Mouse (Mus musculus) forebrain, embryonic 14.5 days (tissue): ENCODE data around the gene Armcx6. TPM values are rescaled to one million over a fixed set of nuclear protein-coding genes. Genes with fewer than 3 reads are reported as not detected.

ENCODE experiments used
- microRNA-seq: library from miRNA; unstranded; fragments of <30 nt; microRNA quantifications from one replicate; pipeline ENCODE4, GENCODE M21; 2016
- polyA plus RNA-seq: library from polyadenylated mRNA; unstranded; fragments of >200 nt; fragmentation: Nextera tagmentation; extraction: Ambion mirVana; gene quantifications from 2 replicates; pipeline ENCODE4 v1.2.1, GENCODE M21; 2014

Gene Armcx6
- polyA plus RNA-seq, 1 experiment from 2014 or later: 25.7 TPM

Small RNA genes lying within 50 kb of the gene (microRNA-seq; reads per million reads assigned to microRNA genes)
- gene Mir7093: not detected

Other genes with a start within 250 kb of the Armcx6 start
- 53.8 and 55.2 TPM in 2 replicates for gene Timm8a1, start 209.6 kb downstream of the Armcx6 start, polyA plus RNA-seq
- gene Btk, start 167.8 kb downstream of the Armcx6 start, polyA plus RNA-seq: 0.28 and 0.31 TPM in 2 replicates
- 236 and 310 TPM in 2 replicates for gene Rpl36a, start 165.8 kb downstream of the Armcx6 start, polyA plus RNA-seq
- gene Gla, start 150.3 kb downstream of the Armcx6 start, polyA plus RNA-seq: 2.3 and 3.0 TPM in 2 replicates
- 108 and 109 TPM in 2 replicates for gene Hnrnph2, start 150.2 kb downstream of the Armcx6 start, polyA plus RNA-seq
- 6.0 and 6.2 TPM in 2 replicates for gene Armcx4, start 64.9 kb downstream of the Armcx6 start, polyA plus RNA-seq
- 37.0 and 53.3 TPM in 2 replicates for gene Armcx1, start 33.5 kb downstream of the Armcx6 start, polyA plus RNA-seq
- 70.3 and 79.9 TPM in 2 replicates for gene Armcx3, start 5.2 kb upstream of the Armcx6 start, polyA plus RNA-seq
- 72.1 and 73.4 TPM in 2 replicates for gene Armcx2, start 57.8 kb upstream of the Armcx6 start, polyA plus RNA-seq
- 0.15 and 0.42 TPM in 2 replicates for gene Nxf2, start 213.3 kb upstream of the Armcx6 start, polyA plus RNA-seq